In the genomic region with DNA sequence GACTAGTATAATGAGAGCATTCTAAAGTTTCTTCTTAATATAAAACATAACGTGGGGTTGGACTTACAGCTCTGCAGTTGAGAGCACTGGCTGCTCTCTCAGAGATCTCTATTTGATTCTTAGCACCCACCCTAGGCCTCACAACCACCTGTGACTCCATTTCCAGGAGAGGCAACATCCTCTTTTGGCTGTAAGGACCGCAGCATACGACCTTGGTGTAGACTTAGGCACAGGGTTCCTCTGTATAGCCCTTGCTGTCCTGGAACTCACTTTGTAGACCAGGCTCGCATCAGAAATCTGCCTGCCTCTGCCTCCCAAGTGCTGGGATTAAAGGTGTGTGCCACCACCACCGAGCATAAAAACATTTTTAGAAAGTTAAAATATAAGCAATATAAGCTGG, we compare ENCODE assay signal across 23 mouse cellular contexts. TPM values are rescaled to one million over a fixed set of nuclear protein-coding genes. Genes with fewer than 3 reads are reported as not detected.
DNase-seq lines count a peak whose midpoint lies in the region; TF ChIP-seq lines count a peak whose summit lies in the region.
"Had no signal": no experiment of that assay in that cellular context is flagged by ENCODE, and none has a peak within 500 bp of the region (broad histone marks: within the 10 kb centered on the region; RNA-seq: fewer than 3 reads in every experiment).

No protein-coding gene starts in this region.

- peak; percentile 19 for DNase-seq in cerebellum, adult 11-12 months
- no peak for DNase-seq in cerebellum, postnatal 10 days
- DNase-seq in heart, adult 11 months, result peak; percentile 59
- no peak for DNase-seq in heart, adult 8-10 months (ENCODE audit: low spot score)
- DNase-seq in testis, postnatal 10 days (ENCODE audit: low spot score), result no peak
- no peak for DNase-seq in left cerebral cortex, postnatal 4 days
- DNase-seq: adrenal gland, postnatal 25 days; cerebellum, postnatal 25 days; kidney, adult 2 months; kidney, postnatal 10 days; layer of hippocampus, adult 9-11 months; retina, postnatal 1 day; right cerebral cortex, postnatal 14 days; thymus, postnatal 14 days had no signal

- H3K4me2 ChIP-seq in myocyte (ENCODE audit: low read depth), result no peak overlapping the region

- no peaks in the 10 kb centered on the region for H3K27me3 ChIP-seq in testis, adult 2 months (ENCODE audit: control insufficient read depth, insufficient read depth, low read length)
- no peaks in the 10 kb centered on the region for H3K27me3 ChIP-seq in myocyte (ENCODE audit: control insufficient read depth, insufficient read depth, insufficient read length)
- H3K27me3 ChIP-seq: forebrain, embryonic 15.5 days; heart, embryonic 15.5 days; hindbrain, embryonic 12.5 days; intestine, embryonic 15.5 days; limb, embryonic 12.5 days; midbrain, embryonic 13.5 days; neural tube, embryonic 15.5 days had no signal

- intact Hi-C loops in left cerebral cortex, postnatal 4 days (cut with DNase I), result no loop called here

- no peak for TF ChIP-seq POLR2A in testis, adult 2 months (IDR thresholded peaks at IDR 0.05; ENCODE audit: control insufficient read depth, low read depth, low read length)
- TF ChIP-seq POLR2A in myocyte (IDR thresholded peaks at IDR 0.05; ENCODE audit: insufficient read length, low read depth), result no peak

- H3K4me1 ChIP-seq in testis, adult 2 months (ENCODE audit: control insufficient read depth, insufficient read depth, low read length), result peaks cover 3% of the 10 kb centered on the region; the same call in 1 of the 2 replicates
- H3K4me1 ChIP-seq: hindbrain, embryonic 12.5 days; intestine, embryonic 15.5 days; limb, embryonic 12.5 days had no signal

- no peak overlapping the region for H3ac ChIP-seq in myocyte (ENCODE audit: control insufficient read depth, insufficient read length)

- H3K79me2 ChIP-seq in myocyte (ENCODE audit: control insufficient read depth, insufficient read depth), result peaks cover 25% of the 10 kb centered on the region

- peak overlapping the region; percentile 47 for H3K4me3 ChIP-seq in testis, adult 2 months (ENCODE audit: control insufficient read depth, low read depth, low read length)
- peak overlapping the region; percentile 80 for H3K4me3 ChIP-seq in myocyte

- no peaks in the 10 kb centered on the region for H3K36me3 ChIP-seq in testis, adult 2 months (ENCODE audit: control insufficient read depth, insufficient read depth, low read length)
- peaks cover 7% of the 10 kb centered on the region for H3K36me3 ChIP-seq in myocyte (ENCODE audit: control insufficient read depth, insufficient read depth)
- H3K36me3 ChIP-seq: forebrain, embryonic 15.5 days; intestine, embryonic 15.5 days; neural tube, embryonic 15.5 days had no signal

- no peak for TF ChIP-seq CTCF in testis, adult 2 months (IDR thresholded peaks at IDR 0.05; ENCODE audit: control insufficient read depth, insufficient read depth, insufficient replicate concordance, low read depth, low read length)

- H3K27ac ChIP-seq in testis, adult 2 months (ENCODE audit: control insufficient read depth, insufficient read depth, low read depth, low read length), result no peak overlapping the region; the same call in 1 of the 2 replicates

TF ChIP-seq in myocyte, 11 proteins besides CTCF, POLR2A, EP300 and RAD21:
- TF ChIP-seq CEBPB (IDR thresholded peaks at IDR 0.05; ENCODE audit: insufficient read depth, poor library complexity, severe bottlenecking) (no peak), TCF12 (IDR thresholded peaks at IDR 0.05; ENCODE audit: insufficient read depth, poor library complexity, severe bottlenecking) (no peak), POLR2AphosphoS2 (IDR thresholded peaks at IDR 0.05; ENCODE audit: insufficient read length, low read depth) (no peak), MYOD1 (IDR thresholded peaks at IDR 0.05; ENCODE audit: control insufficient read depth in 1 of 3, insufficient read length in 2 of 3, low read depth in 2 of 3) (no peak), E2F4 (IDR thresholded peaks at IDR 0.05; ENCODE audit: insufficient read depth) (no peak), SRF (IDR thresholded peaks at IDR 0.05; ENCODE audit: control insufficient read depth, insufficient read length, low read depth) (no peak), REST (IDR thresholded peaks at IDR 0.05; ENCODE audit: insufficient read depth, insufficient read length) (no peak), MAX (IDR thresholded peaks at IDR 0.05; ENCODE audit: low read depth) (no peak), MYOG (IDR thresholded peaks at IDR 0.05; ENCODE audit: control insufficient read depth in 1 of 3, insufficient read depth in 1 of 3, insufficient read length in 2 of 3, low read depth in 2 of 3) (no peak), TCF3 (IDR thresholded peaks at IDR 0.05; ENCODE audit: insufficient read length, low read depth) (no peak), USF1 (IDR thresholded peaks at IDR 0.05; ENCODE audit: low read depth) (no peak)

RNA-seq across cellular contexts. Expression of gene Suz12, which starts 1.3 kb away (rescaled TPM):
- total RNA-seq in heart, adult 8-10 months (2022), result 10 to 100 TPM; 22.9 to 28.9 (median 25.0) TPM
- polyA plus RNA-seq in testis, adult 2 months (2012; rRNA removed), result 4.8 and 6.4 TPM in 2 replicates
- 8.3 TPM for polyA plus RNA-seq in myocyte (2012; fragmentation: generic; extraction: Trizol)
- 10 to 100 TPM; 46.8 to 46.9 TPM for total RNA-seq in left cerebral cortex, postnatal 4 days (2021)

RNA-seq across cellular contexts. Expression of gene Utp6, which starts 29.4 kb away (rescaled TPM):
- total RNA-seq in heart, adult 8-10 months (2022), result 10 to 100 TPM; 25.0 to 28.1 (median 27.3) TPM
- polyA plus RNA-seq in testis, adult 2 months (2012; rRNA removed), result 2.2 and 2.7 TPM in 2 replicates
- polyA plus RNA-seq in myocyte (2012; fragmentation: generic; extraction: Trizol), result 17.5 TPM
- total RNA-seq in left cerebral cortex, postnatal 4 days (2021), result 10 to 100 TPM; 35.0 to 47.8 TPM

Comparison
In these comparisons a context has a peak if more than half of its experiments do, and no peak if none do; other contexts are left out.
1. DNase-seq: peak in cerebellum, adult 11-12 months (single experiment) and heart, adult 11 months (single experiment); none in cerebellum, postnatal 10 days (0 of 2), heart, adult 8-10 months (single experiment), testis, postnatal 10 days (single experiment) and left cerebral cortex, postnatal 4 days (single experiment).